Mouse (Mus musculus): Measurements from ENCODE around the gene Rbms3. TPM values are rescaled to one million over a fixed set of nuclear protein-coding genes. Genes with fewer than 3 reads are reported as not detected.

Gene Rbms3
- polyA plus RNA-seq, 1 experiment from 2014 or later = 48.9 TPM

DNA sequence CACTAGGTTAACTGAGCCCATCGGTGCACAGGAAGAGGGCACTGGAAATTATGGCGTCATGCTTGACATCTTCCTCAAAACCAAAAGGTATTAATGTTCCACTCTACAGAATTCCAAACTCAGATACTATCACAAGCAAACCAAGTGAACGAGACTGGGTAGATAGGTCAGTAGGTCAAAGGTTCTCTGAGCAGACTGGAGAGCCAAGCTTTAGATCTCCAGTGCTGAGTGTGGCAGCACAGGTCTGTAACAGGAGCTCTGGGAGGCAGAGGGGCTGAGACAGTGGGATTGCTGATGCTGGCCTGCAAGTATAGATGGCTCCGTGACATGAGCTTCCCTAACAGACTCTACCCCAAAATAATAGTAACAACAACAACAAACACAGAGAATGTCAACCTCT lies 682.3 kb downstream of the Rbms3 start:
- Histone ChIP-seq H3K27ac (ENCODE audit: low read length) (no peak overlapping the region), H3K9ac (replicated peaks; ENCODE audit: low read depth) (no peak overlapping the region), H3K27me3 (replicated peaks; ENCODE audit: insufficient read depth, low read length) (no peaks in the 10 kb centered on the region), H3K4me1 (ENCODE audit: insufficient read depth, low read depth, low read length) (no peaks in the 10 kb centered on the region), H3K4me3 (ENCODE audit: low read depth, low read length) (no peak overlapping the region), H3K4me2 (replicated peaks; ENCODE audit: low read depth, low read length) (no peak overlapping the region), H3K36me3 (ENCODE audit: insufficient read depth, low read length) (no peaks in the 10 kb centered on the region), H3K9me3 (ENCODE audit: low read length) (no peaks in the 10 kb centered on the region)
- ATAC-seq (no peak), DNase-seq (ENCODE audit: low spot score) (no peak)
- 73% methylated on average over 4 of the region's 4 CpGs for WGBS
- TF ChIP-seq CTCF (IDR thresholded peaks at IDR 0.05) (no peak), EP300 (IDR thresholded peaks at IDR 0.05) (no peak)

DNA sequence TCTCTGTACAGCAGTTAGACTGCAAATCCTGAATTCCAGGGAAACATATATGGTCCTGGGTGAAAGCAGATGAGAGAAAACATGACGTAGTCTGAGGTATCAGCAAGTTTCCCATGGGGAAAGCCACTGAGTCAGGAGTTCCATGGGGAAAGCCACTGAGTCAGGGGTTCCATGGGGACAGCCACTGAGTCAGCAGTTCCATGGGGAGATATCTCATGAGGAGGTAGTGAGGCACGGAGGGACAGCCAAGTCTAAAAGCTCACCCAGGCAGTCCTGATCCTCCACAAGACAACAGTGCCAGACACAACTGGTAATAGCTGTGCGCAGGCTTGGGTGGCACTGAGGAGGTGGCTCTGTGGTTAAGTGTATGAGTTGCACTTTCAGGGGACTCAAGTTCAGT lies 682.9 kb downstream of the Rbms3 start:
- Histone ChIP-seq H3K4me2 (replicated peaks; ENCODE audit: low read depth, low read length) (no peak overlapping the region), H3K27me3 (replicated peaks; ENCODE audit: insufficient read depth, low read length) (no peaks in the 10 kb centered on the region), H3K9me3 (ENCODE audit: low read length) (no peaks in the 10 kb centered on the region), H3K9ac (replicated peaks; ENCODE audit: low read depth) (no peak overlapping the region), H3K4me3 (ENCODE audit: low read depth, low read length) (no peak overlapping the region), H3K27ac (ENCODE audit: low read length) (no peak overlapping the region), H3K36me3 (ENCODE audit: insufficient read depth, low read length) (no peaks in the 10 kb centered on the region), H3K4me1 (ENCODE audit: insufficient read depth, low read depth, low read length) (no peaks in the 10 kb centered on the region)
- ATAC-seq (no peak), DNase-seq (ENCODE audit: low spot score) (no peak)
- WGBS = 93% methylated on average over 3 of the region's 3 CpGs
- TF ChIP-seq EP300 (IDR thresholded peaks at IDR 0.05) (no peak), CTCF (IDR thresholded peaks at IDR 0.05) (no peak)

DNA sequence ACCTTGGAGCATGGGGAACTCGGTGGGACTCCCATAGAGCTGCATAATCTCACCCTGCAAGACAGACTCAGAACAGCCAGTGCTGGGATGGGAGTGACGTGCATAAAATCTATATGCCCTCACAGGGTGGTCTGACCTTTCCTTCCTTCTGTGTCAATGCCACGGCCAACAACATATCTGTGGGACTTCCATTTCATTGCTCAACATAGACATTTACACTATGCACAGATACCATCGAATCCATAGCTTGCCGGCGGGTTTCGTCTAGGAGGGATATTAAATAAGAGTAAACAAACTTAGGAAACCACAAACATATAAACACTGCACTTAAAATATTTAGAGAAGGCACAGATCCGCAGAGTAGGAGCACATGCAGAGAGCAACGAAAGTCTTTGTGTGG lies 684.0 kb downstream of the Rbms3 start:
- Histone ChIP-seq H3K4me3 (ENCODE audit: low read depth, low read length) (no peak overlapping the region), H3K36me3 (ENCODE audit: insufficient read depth, low read length) (no peaks in the 10 kb centered on the region), H3K4me2 (replicated peaks; ENCODE audit: low read depth, low read length) (no peak overlapping the region), H3K9ac (replicated peaks; ENCODE audit: low read depth) (no peak overlapping the region), H3K4me1 (ENCODE audit: insufficient read depth, low read depth, low read length) (no peaks in the 10 kb centered on the region), H3K27ac (ENCODE audit: low read length) (no peak overlapping the region), H3K27me3 (replicated peaks; ENCODE audit: insufficient read depth, low read length) (no peaks in the 10 kb centered on the region), H3K9me3 (ENCODE audit: low read length) (no peaks in the 10 kb centered on the region)
- ATAC-seq = no peak
- 55% methylated on average over 9 of the region's 9 CpGs for WGBS
- no peak for DNase-seq (ENCODE audit: low spot score)
- TF ChIP-seq CTCF (IDR thresholded peaks at IDR 0.05) = no peak
- TF ChIP-seq EP300 (IDR thresholded peaks at IDR 0.05) = no peak

DNA sequence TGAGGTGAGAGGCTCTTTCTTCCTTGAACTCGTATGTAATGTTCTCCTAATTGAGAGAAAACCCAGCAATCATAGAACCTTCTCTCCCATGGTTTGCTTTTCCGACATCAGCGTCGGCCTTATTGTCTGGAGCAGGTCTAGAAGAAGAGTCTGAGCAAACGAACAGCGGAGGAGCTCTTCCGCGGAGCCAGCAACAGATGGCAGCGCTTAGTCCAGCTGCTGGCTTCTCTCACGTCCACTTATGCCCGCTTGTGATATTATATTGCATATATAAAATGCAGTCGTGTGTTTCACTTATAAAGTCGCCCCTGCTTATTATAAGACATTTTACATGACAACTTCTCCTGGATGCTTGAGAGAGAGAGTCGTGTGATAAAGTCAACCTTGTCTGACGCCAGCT lies 685.8 kb downstream of the Rbms3 start:
- no peak overlapping the region; the same call in 1 of the 2 replicates for H3K27ac ChIP-seq (ENCODE audit: low read length)
- H3K4me3 ChIP-seq (ENCODE audit: low read depth, low read length) = no peak overlapping the region
- H3K4me1 ChIP-seq (ENCODE audit: insufficient read depth, low read depth, low read length) = no peaks in the 10 kb centered on the region
- 71% methylated on average over 15 of the region's 15 CpGs for WGBS
- no peaks in the 10 kb centered on the region for H3K36me3 ChIP-seq (ENCODE audit: insufficient read depth, low read length)
- ATAC-seq = no peak
- H3K9ac ChIP-seq (replicated peaks; ENCODE audit: low read depth) = no peak overlapping the region
- H3K4me2 ChIP-seq (replicated peaks; ENCODE audit: low read depth, low read length) = no peak overlapping the region
- H3K27me3 ChIP-seq (replicated peaks; ENCODE audit: insufficient read depth, low read length) = no peaks in the 10 kb centered on the region
- TF ChIP-seq EP300 (IDR thresholded peaks at IDR 0.05) (no peak), CTCF (IDR thresholded peaks at IDR 0.05) (no peak)
- no peaks in the 10 kb centered on the region for H3K9me3 ChIP-seq (ENCODE audit: low read length)
- DNase-seq (ENCODE audit: low spot score) = no peak

DNA sequence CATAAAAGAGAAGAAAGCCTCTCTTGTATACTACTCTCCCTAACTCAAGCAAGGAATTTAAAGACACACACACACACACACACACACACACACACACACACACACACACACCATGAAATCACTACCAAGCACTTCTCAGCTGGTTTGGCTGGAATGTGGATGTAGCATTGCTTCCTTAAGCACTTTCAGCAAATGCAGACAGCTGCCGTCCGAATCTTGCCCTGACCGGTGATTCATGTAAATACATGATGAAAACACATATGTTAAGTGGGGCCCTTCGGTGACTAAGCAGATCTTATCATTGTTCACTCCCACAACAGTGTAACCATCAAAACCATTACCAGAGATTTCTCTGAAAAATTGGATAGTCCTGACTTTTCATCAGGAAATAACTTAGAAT lies 688.6 kb downstream of the Rbms3 start:
- H3K27ac ChIP-seq (ENCODE audit: low read length) = no peak overlapping the region
- H3K4me3 ChIP-seq (ENCODE audit: low read depth, low read length) = no peak overlapping the region
- H3K9ac ChIP-seq (replicated peaks; ENCODE audit: low read depth) = no peak overlapping the region
- H3K27me3 ChIP-seq (replicated peaks; ENCODE audit: insufficient read depth, low read length) = no peaks in the 10 kb centered on the region
- no peak for TF ChIP-seq CTCF (IDR thresholded peaks at IDR 0.05)
- H3K4me2 ChIP-seq (replicated peaks; ENCODE audit: low read depth, low read length) = no peak overlapping the region
- peak; percentile 44 for ATAC-seq
- peak; percentile 47 for DNase-seq (ENCODE audit: low spot score)
- H3K36me3 ChIP-seq (ENCODE audit: insufficient read depth, low read length) = no peaks in the 10 kb centered on the region
- WGBS = 39% methylated on average over 4 of the region's 4 CpGs
- no peaks in the 10 kb centered on the region for H3K9me3 ChIP-seq (ENCODE audit: low read length)
- no peaks in the 10 kb centered on the region for H3K4me1 ChIP-seq (ENCODE audit: insufficient read depth, low read depth, low read length)

DNA sequence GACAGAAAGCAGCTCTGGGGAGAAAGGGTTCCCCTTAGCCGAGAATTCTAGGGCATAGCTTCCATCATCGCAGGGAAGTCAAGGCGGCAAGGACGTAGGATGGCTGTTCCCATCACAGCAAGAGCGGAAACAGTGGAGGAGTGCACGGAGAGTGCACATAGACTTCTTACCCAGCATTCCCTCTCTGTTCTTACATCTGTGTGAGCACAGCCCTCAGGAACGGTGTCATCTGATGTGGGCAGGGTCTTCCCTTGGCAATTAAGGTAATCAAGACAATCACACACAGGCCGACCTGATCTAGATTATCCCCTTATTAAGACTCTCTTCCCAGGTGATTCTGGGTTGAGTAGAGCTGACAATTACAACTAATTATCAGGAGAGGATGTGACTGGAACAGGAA lies 689.0 kb downstream of the Rbms3 start:
- Histone ChIP-seq H3K27me3 (replicated peaks; ENCODE audit: insufficient read depth, low read length) (no peaks in the 10 kb centered on the region), H3K4me1 (ENCODE audit: insufficient read depth, low read depth, low read length) (no peaks in the 10 kb centered on the region), H3K9ac (replicated peaks; ENCODE audit: low read depth) (no peak overlapping the region), H3K4me3 (ENCODE audit: low read depth, low read length) (no peak overlapping the region), H3K27ac (ENCODE audit: low read length) (no peak overlapping the region), H3K36me3 (ENCODE audit: insufficient read depth, low read length) (no peaks in the 10 kb centered on the region), H3K4me2 (replicated peaks; ENCODE audit: low read depth, low read length) (no peak overlapping the region), H3K9me3 (ENCODE audit: low read length) (no peaks in the 10 kb centered on the region)
- TF ChIP-seq CTCF (IDR thresholded peaks at IDR 0.05) (no peak), EP300 (IDR thresholded peaks at IDR 0.05) (no peak)
- 77% methylated on average over 8 of the region's 8 CpGs for WGBS
- DNase-seq (ENCODE audit: low spot score) (no peak), ATAC-seq (no peak)

DNA sequence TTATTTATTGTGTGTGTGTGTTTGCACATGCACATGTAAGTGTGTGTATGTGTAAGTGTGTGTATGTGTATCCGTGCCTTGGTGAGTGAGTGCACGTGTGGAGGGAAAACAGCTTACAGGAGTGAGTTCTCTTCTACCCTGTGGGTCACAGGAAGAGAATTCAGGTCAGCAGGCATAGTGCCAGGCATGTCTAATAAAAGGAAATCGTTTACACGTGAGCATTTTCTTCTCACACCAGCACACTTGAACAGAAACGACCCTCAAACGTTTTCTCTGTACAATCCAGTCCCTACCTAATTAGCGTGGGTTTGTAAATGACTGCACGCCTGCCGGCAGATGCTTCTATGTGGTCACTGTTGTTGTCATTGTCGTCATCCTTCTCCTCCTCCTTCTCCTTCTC lies 701.4 kb downstream of the Rbms3 start:
- H3K9ac ChIP-seq (replicated peaks; ENCODE audit: low read depth) = no peak overlapping the region
- H3K4me2 ChIP-seq (replicated peaks; ENCODE audit: low read depth, low read length) = no peak overlapping the region
- DNase-seq (ENCODE audit: low spot score) (no peak), ATAC-seq (no peak)
- H3K9me3 ChIP-seq (ENCODE audit: low read length) = no peaks in the 10 kb centered on the region
- TF ChIP-seq EP300 (IDR thresholded peaks at IDR 0.05) = no peak
- TF ChIP-seq CTCF (IDR thresholded peaks at IDR 0.05) = no peak
- H3K4me3 ChIP-seq (ENCODE audit: low read depth, low read length) = no peak overlapping the region
- H3K27ac ChIP-seq (ENCODE audit: low read length) = no peak overlapping the region
- H3K27me3 ChIP-seq (replicated peaks; ENCODE audit: insufficient read depth, low read length) = no peaks in the 10 kb centered on the region
- no peaks in the 10 kb centered on the region for H3K36me3 ChIP-seq (ENCODE audit: insufficient read depth, low read length)
- H3K4me1 ChIP-seq (ENCODE audit: insufficient read depth, low read depth, low read length) = no peaks in the 10 kb centered on the region
- 47% methylated on average over 10 of the region's 10 CpGs for WGBS
